ENCODE assay signal across 22 mouse cellular contexts in the genomic region with DNA sequence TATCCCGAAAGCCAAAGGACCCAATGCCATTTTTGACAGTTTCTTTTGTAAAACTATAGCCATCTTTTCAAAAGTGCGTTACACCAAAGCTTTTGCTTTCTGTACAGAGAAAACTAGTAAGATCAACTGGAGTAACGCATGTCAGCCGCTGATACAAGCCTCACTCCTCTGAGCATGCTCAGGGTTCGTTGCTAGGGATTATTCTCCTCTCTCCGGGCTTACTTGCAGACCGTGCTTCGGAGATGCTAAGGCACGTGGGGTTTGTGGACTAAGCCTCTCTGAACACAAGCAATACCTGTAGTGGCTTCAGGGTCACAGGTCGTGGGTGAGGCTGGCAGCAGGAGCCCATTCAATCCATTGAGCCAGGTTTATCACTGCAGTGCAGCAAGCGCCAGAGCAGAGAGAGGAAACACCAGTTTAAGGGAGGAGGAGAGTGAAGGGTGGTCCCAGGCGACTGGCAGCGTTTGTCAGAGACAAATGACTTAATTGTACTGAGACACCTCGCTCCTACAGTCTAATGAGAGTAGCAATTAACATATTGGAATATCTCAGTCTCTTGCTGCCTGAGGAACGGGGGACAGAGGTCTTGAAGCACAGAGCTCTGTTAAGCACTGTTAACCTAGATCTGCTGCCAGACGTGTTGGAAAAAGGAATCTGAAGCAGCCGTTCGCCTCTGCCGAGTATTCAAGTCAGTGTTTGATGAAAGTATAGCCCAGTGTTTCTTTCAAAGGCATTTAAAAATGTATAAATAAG. TPM values are rescaled to one million over a fixed set of nuclear protein-coding genes. Genes with fewer than 3 reads are reported as not detected.
DNase-seq lines count a peak whose midpoint lies in the region; ATAC-seq lines count a peak whose summit lies in the region.
"Had no signal": no experiment of that assay in that cellular context is flagged by ENCODE, and none has a peak within 500 bp of the region (broad histone marks: within the 10 kb centered on the region; RNA-seq: fewer than 3 reads in every experiment).

No protein-coding gene starts in this region.

- H3K4me1 ChIP-seq in hindbrain, embryonic 11.5 days (replicated peaks; ENCODE audit: control insufficient read depth, insufficient read depth, low read length), result no peaks in the 10 kb centered on the region
- no peaks in the 10 kb centered on the region for H3K4me1 ChIP-seq in hindbrain, embryonic 10.5 days (replicated peaks)
- no peaks in the 10 kb centered on the region for H3K4me1 ChIP-seq in hindbrain, embryonic 14.5 days (replicated peaks; ENCODE audit: control insufficient read depth, insufficient read depth, low read length)
- 0 out of 2 replicates have a peak, but pooled peaks cover 4% of the 10 kb centered on the region for H3K4me1 ChIP-seq in neural tube, embryonic 15.5 days
- H3K4me1 ChIP-seq: forebrain, embryonic 10.5 days; heart, embryonic 15.5 days; liver, embryonic 15.5 days had no signal

- WGBS in hindbrain, embryonic 11.5 days, result 65% methylated on average over 19 of the region's 19 CpGs
- WGBS in hindbrain, embryonic 10.5 days, result 69% methylated on average over 19 of the region's 19 CpGs
- WGBS in hindbrain, embryonic 14.5 days, result 55% methylated on average over 19 of the region's 19 CpGs
- 50% methylated on average over 19 of the region's 19 CpGs for WGBS in neural tube, embryonic 15.5 days

- DNase-seq in hindbrain, embryonic 11.5 days (ENCODE audit: low spot score), result peak; percentile 4
- no peak for DNase-seq in hindbrain, embryonic 10.5 days (ENCODE audit: low spot score)
- peak; percentile 18 to 21 for DNase-seq in right cerebral cortex, postnatal 10 days (ENCODE audit: low spot score in 2 of 2)
- DNase-seq in right cerebral cortex, adult 18-20 months, result no peak
- DNase-seq in hindbrain, embryonic 14.5 days (ENCODE audit: low spot score), result no peak
- no peak for DNase-seq in kidney, postnatal 14 days
- DNase-seq: adrenal gland, postnatal 10 days; cerebellum, postnatal 10 days; gastrocnemius, postnatal 10 days; heart, adult 18-20 months; thymus, postnatal 14 days had no signal

- H3K4me2 ChIP-seq in hindbrain, embryonic 11.5 days (replicated peaks; ENCODE audit: low read depth, low read length), result no peak overlapping the region
- no peak overlapping the region for H3K4me2 ChIP-seq in hindbrain, embryonic 14.5 days (replicated peaks)
- peak overlapping the region; percentile 22 for H3K4me2 ChIP-seq in neural tube, embryonic 15.5 days
- H3K4me2 ChIP-seq: heart, embryonic 15.5 days; limb, embryonic 15.5 days; liver, embryonic 15.5 days; neural tube, embryonic 13.5 days had no signal

- H3K27me3 ChIP-seq in hindbrain, embryonic 11.5 days (ENCODE audit: control insufficient read depth, insufficient read depth, low read length), result no peaks in the 10 kb centered on the region
- no peaks in the 10 kb centered on the region for H3K27me3 ChIP-seq in hindbrain, embryonic 10.5 days (ENCODE audit: insufficient read depth, poor library complexity, severe bottlenecking)
- H3K27me3 ChIP-seq in hindbrain, embryonic 14.5 days (ENCODE audit: control insufficient read depth, insufficient read depth, low read length), result no peaks in the 10 kb centered on the region
- no peaks in the 10 kb centered on the region for H3K27me3 ChIP-seq in neural tube, embryonic 15.5 days (replicated peaks)
- H3K27me3 ChIP-seq: heart, embryonic 15.5 days; limb, embryonic 15.5 days; liver, embryonic 15.5 days; neural tube, embryonic 13.5 days had no signal

- no peak overlapping the region for H3K27ac ChIP-seq in hindbrain, embryonic 11.5 days (ENCODE audit: low read depth, low read length)
- no peak overlapping the region for H3K27ac ChIP-seq in hindbrain, embryonic 10.5 days
- no peak overlapping the region for H3K27ac ChIP-seq in hindbrain, embryonic 14.5 days
- H3K27ac ChIP-seq in neural tube, embryonic 15.5 days (replicated peaks), result no peak overlapping the region
- H3K27ac ChIP-seq: forebrain, embryonic 10.5 days; heart, embryonic 15.5 days; limb, embryonic 15.5 days; liver, embryonic 15.5 days; neural tube, embryonic 13.5 days had no signal

- no peaks in the 10 kb centered on the region for H3K9me3 ChIP-seq in hindbrain, embryonic 11.5 days (ENCODE audit: control insufficient read depth, low read length)
- H3K9me3 ChIP-seq in hindbrain, embryonic 10.5 days, result no peaks in the 10 kb centered on the region
- no peaks in the 10 kb centered on the region for H3K9me3 ChIP-seq in hindbrain, embryonic 14.5 days (ENCODE audit: control insufficient read depth, low read length)
- no peaks in the 10 kb centered on the region for H3K9me3 ChIP-seq in neural tube, embryonic 15.5 days (replicated peaks)
- H3K9me3 ChIP-seq: forebrain, embryonic 10.5 days; heart, embryonic 15.5 days; limb, embryonic 15.5 days; liver, embryonic 15.5 days; neural tube, embryonic 13.5 days had no signal

- ATAC-seq in hindbrain, embryonic 11.5 days (ENCODE audit: low FRiP score), result no peak
- ATAC-seq in hindbrain, embryonic 14.5 days (ENCODE audit: low FRiP score), result peak; percentile 46; the same call in 1 of the 2 replicates
- ATAC-seq in neural tube, embryonic 15.5 days (ENCODE audit: low FRiP score), result no peak
- ATAC-seq: intestine, postnatal 0 days; lung, postnatal 0 days had no signal

- H3K36me3 ChIP-seq in hindbrain, embryonic 11.5 days (ENCODE audit: control insufficient read depth, insufficient read depth, low read length), result no peaks in the 10 kb centered on the region
- H3K36me3 ChIP-seq in hindbrain, embryonic 10.5 days, result no peaks in the 10 kb centered on the region
- H3K36me3 ChIP-seq in hindbrain, embryonic 14.5 days (replicated peaks; ENCODE audit: control insufficient read depth, insufficient read depth), result no peaks in the 10 kb centered on the region
- H3K36me3 ChIP-seq in neural tube, embryonic 15.5 days, result no peaks in the 10 kb centered on the region
- H3K36me3 ChIP-seq: forebrain, embryonic 10.5 days; heart, embryonic 15.5 days; limb, embryonic 15.5 days; liver, embryonic 15.5 days; neural tube, embryonic 13.5 days had no signal

- no peak overlapping the region for H3K4me3 ChIP-seq in hindbrain, embryonic 11.5 days (ENCODE audit: low read depth, low read length)
- no peak overlapping the region for H3K4me3 ChIP-seq in hindbrain, embryonic 10.5 days
- no peak overlapping the region for H3K4me3 ChIP-seq in hindbrain, embryonic 14.5 days (replicated peaks; ENCODE audit: low read length)
- H3K4me3 ChIP-seq in neural tube, embryonic 15.5 days (replicated peaks), result no peak overlapping the region
- H3K4me3 ChIP-seq: forebrain, embryonic 10.5 days; heart, embryonic 15.5 days; limb, embryonic 15.5 days; liver, embryonic 15.5 days; neural tube, embryonic 13.5 days had no signal

- no peak overlapping the region for H3K9ac ChIP-seq in hindbrain, embryonic 11.5 days (ENCODE audit: low read depth, low read length)
- no peak overlapping the region for H3K9ac ChIP-seq in hindbrain, embryonic 14.5 days
- no peak overlapping the region for H3K9ac ChIP-seq in neural tube, embryonic 15.5 days (replicated peaks)
- H3K9ac ChIP-seq: heart, embryonic 15.5 days; limb, embryonic 15.5 days; liver, embryonic 15.5 days; neural tube, embryonic 13.5 days had no signal

RNA-seq across cellular contexts. Expression of gene Gypa, which starts 41.5 kb away (rescaled TPM):
- polyA plus RNA-seq in hindbrain, embryonic 11.5 days (2014; fragmentation: Nextera tagmentation; extraction: Ambion mirVana), result 14.7 and 16.5 TPM in 2 replicates
- 15.7 and 19.1 TPM in 2 replicates for polyA plus RNA-seq in hindbrain, embryonic 10.5 days (2016; fragmentation: Nextera tagmentation; extraction: Ambion mirVana)
- polyA plus RNA-seq in hindbrain, embryonic 14.5 days (2014; fragmentation: Nextera tagmentation; extraction: Ambion mirVana), result 2.4 and 2.9 TPM in 2 replicates
- polyA plus RNA-seq in neural tube, embryonic 15.5 days (2015; fragmentation: Nextera tagmentation; extraction: Ambion mirVana), result 2.7 and 3.9 TPM in 2 replicates
- polyA plus RNA-seq: C2C12; small intestine, adult 2 months; testis, adult 2 months had no signal

Comparison
In these comparisons a context has a peak if more than half of its experiments do, and no peak if none do; other contexts are left out.
1. DNase-seq: peak in hindbrain, embryonic 11.5 days (single experiment) and right cerebral cortex, postnatal 10 days (2 of 2); none in hindbrain, embryonic 10.5 days (single experiment), right cerebral cortex, adult 18-20 months (single experiment), hindbrain, embryonic 14.5 days (single experiment) and kidney, postnatal 14 days (single experiment).